Mouse (Mus musculus) stomach, postnatal 0 days (tissue): ENCODE data around the gene Itga1.

Experiments
- CTCF ChIP-seq: IDR thresholded peaks from 2 replicates; pipeline ENCODE4 v1.5.1; 2016; ENCODE audit warnings: antibody characterized with exemption, low read depth, mild to moderate bottlenecking, moderate library complexity
- EP300 ChIP-seq: optimal IDR thresholded peaks from 2 replicates; pipeline ENCODE3; 2016; ENCODE audit warnings: antibody characterized with exemption

DNA sequence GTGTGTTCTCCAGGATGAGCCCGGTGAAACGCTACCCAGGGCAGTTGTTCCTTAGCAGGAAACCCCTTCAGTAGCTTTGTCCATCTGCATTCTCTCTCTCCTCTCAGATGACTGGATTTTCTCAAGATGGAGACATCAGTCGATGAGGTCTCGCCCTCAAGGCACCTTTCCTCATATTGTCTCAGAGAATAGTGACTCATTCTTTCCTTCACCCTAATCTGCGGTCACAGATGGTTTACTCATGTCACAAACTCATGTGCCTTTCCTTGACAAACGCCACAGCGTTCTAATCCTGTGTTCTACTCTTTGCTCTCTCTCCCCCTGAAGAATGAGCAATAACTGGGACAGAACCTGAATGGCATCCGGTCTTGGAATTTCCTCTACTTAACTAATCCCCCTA, 5.7 kb upstream of the Itga1 start:
- TF ChIP-seq EP300 (no peak), CTCF (no peak)
